ENCODE assay signal across 6 mouse cellular contexts in the genomic region with DNA sequence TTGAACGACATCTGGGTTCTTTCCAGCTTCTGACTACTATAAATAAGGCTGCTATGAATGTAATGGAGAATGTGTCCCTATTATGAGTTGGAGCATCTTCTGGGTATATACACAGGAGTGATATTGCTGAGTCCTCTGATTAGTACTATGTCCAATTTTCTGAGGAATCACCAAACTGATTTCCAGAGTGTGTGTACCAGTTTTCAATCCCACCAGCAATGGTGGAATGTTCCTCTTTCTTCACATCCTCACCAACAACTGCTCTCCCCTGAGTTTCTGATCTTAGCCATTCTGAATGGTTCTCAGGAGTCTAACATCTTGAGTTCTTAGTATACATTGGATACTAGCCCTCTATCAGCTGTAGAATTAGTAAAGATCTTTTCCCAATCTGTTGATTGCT.
DNase-seq lines count a peak whose midpoint lies in the region.

No protein-coding gene starts in this region.

- DNase-seq in A20 (ENCODE audit: low read depth, low spot score) = peak; percentile 0
- peak; percentile 0 for DNase-seq in MN1 (ENCODE audit: low spot score)
- DNase-seq in heart, adult 11 months = peak; percentile 87
- DNase-seq in kidney, adult 11 months = peak; percentile 2
- DNase-seq in kidney, postnatal 10 days = peak; percentile 1
- peak; percentile 2 for DNase-seq in thymus, postnatal 14 days

Comparison
In these comparisons a context has a peak if more than half of its experiments do, and no peak if none do; other contexts are left out.
1. Peak in every context shown above with its lines: DNase-seq.
2. DNase-seq: peak in every context shown above with its lines; median percentile 87 in heart, adult 11 months; 2 in kidney, adult 11 months; 2 in thymus, postnatal 14 days; 1 in kidney, postnatal 10 days; 0 in A20; 0 in MN1.